Mouse (Mus musculus) neural tube, embryonic 15.5 days (tissue): Measurements from ENCODE around the gene Scrg1. TPM values are rescaled to one million over a fixed set of nuclear protein-coding genes. Genes with fewer than 3 reads are reported as not detected.

Experiments used
- ATAC-seq: fragments of 200-750 bp; cut with Nextera tagmentation; 2 replicates; pipeline ENCODE4 v1.8.0; 2017; ENCODE audit warnings: mild to moderate bottlenecking, moderate TSS enrichment, moderate library complexity; ENCODE audit not compliant: low FRiP score
- H3K27ac ChIP-seq: fragments of 300-500 bp; sonication (generic); replicated peaks from 2 replicates; pipeline ENCODE4 v1.5.1; 2015; ENCODE audit warnings: mild to moderate bottlenecking, inconsistent platforms
- H3K27me3 ChIP-seq: fragments of 300-500 bp; sonication (generic); replicated peaks from 2 replicates; pipeline ENCODE4 v1.6.1; 2015; ENCODE audit warnings: inconsistent platforms
- H3K36me3 ChIP-seq: fragments of 300-500 bp; sonication (generic); 2 replicates; pipeline ENCODE4 v1.6.1; 2015; ENCODE audit warnings: inconsistent platforms
- H3K4me1 ChIP-seq: fragments of 300-500 bp; sonication (generic); 2 replicates; pipeline ENCODE4 v1.6.1; 2015; ENCODE audit warnings: inconsistent platforms
- H3K4me2 ChIP-seq: fragments of 300-500 bp; sonication (generic); 2 replicates; pipeline ENCODE4 v1.6.1; 2015; ENCODE audit warnings: inconsistent platforms, mild to moderate bottlenecking, moderate library complexity
- H3K4me3 ChIP-seq: fragments of 300-500 bp; sonication (generic); replicated peaks from 2 replicates; pipeline ENCODE4 v1.5.1; 2015; ENCODE audit warnings: mild to moderate bottlenecking, inconsistent platforms
- H3K9ac ChIP-seq: fragments of 300-500 bp; sonication (generic); replicated peaks from 2 replicates; pipeline ENCODE4 v1.6.1; 2015; ENCODE audit warnings: mild to moderate bottlenecking, inconsistent platforms
- H3K9me3 ChIP-seq: fragments of 300-500 bp; sonication (generic); replicated peaks from 2 replicates; pipeline ENCODE4 v1.6.1; 2016; ENCODE audit warnings: inconsistent platforms
- WGBS: fragments of 180-500 bp; shearing (Covaris S2); methylation state at CpG from one replicate; pipeline ENCODE4 v1.1.7; 2015; ENCODE audit warnings: mixed read lengths; 5-methylcytosine and 5-hydroxymethylcytosine counted together
- polyA plus RNA-seq: library from polyadenylated mRNA; unstranded; fragments of >200 nt; fragmentation: Nextera tagmentation; extraction: Ambion mirVana; gene quantifications from 2 replicates; pipeline ENCODE4 v1.2.1, GENCODE M21; 2015

Gene Scrg1
- polyA plus RNA-seq = 12.5 and 13.0 TPM in 2 replicates

DNA sequence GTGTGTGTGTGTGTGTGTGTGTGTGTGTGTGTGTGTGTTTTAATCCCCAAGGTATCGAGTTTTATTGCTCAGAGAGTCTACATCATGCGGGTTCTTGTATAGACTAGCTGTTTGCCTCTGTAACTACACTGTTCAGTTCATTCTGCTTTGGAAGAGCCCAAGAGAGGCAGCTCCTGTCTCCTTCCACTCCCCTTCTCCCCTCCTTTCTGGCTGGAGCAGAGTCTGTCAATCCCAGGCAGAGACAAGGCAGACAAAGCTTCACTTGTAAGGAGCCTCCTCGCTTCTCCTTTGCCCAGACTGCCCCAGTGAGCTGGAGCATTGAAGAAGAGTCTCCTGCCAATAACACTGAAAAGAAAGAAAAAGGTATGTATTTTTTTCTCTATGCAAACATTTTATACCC is at the start of gene Scrg1:
Gene Scrg1 (plus strand): TSS at position 159 of the 400 bp plus-strand sequence.
- Histone ChIP-seq H3K9ac (no peak within 1 kb of the TSS), H3K4me1 (no peaks in the 10 kb centered on the region), H3K4me2 (peak within 1 kb of the TSS; percentile 15; the same call in 1 of the 2 replicates), H3K27ac (no peak within 1 kb of the TSS), H3K36me3 (no peaks in the 10 kb centered on the region), H3K27me3 (no peaks in the 10 kb centered on the region), H3K9me3 (no peaks in the 10 kb centered on the region), H3K4me3 (no peak within 1 kb of the TSS)
- ATAC-seq = peak; percentile 68; the same call in 1 of the 2 replicates
- 81% methylated on average over 3 of the region's 3 CpGs for whole genome bisulfite sequencing

DNA sequence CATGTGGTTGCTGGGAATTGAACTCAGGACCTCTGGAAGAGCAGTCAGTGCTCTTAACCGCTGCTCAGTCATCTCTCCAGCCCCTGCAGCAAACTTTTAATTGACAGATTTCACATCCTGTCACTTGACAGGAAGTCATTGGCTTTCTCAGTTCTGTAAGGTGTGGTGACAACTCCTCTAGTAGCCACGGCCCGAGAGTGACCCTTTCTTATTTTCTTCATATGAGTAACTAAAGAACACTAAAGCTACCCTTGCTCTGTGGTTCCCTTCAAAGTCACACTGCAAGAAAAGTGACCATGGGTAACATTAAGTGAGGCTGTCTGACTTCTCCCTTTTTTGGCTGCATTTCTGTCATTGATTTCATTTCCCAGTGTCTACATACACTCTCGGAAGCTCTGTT is 49.4 kb upstream of the Scrg1 start:
- Histone ChIP-seq H3K27me3 (peaks cover 11% of the 10 kb centered on the region; the same call in 1 of the 2 replicates), H3K9ac (no peak overlapping the region), H3K27ac (no peak overlapping the region), H3K4me1 (peaks cover 11% of the 10 kb centered on the region), H3K4me2 (no peak overlapping the region), H3K4me3 (no peak overlapping the region), H3K36me3 (no peaks in the 10 kb centered on the region), H3K9me3 (no peaks in the 10 kb centered on the region)
- WGBS = 88% methylated on average over 4 of the region's 4 CpGs
- no peak for ATAC-seq

DNA sequence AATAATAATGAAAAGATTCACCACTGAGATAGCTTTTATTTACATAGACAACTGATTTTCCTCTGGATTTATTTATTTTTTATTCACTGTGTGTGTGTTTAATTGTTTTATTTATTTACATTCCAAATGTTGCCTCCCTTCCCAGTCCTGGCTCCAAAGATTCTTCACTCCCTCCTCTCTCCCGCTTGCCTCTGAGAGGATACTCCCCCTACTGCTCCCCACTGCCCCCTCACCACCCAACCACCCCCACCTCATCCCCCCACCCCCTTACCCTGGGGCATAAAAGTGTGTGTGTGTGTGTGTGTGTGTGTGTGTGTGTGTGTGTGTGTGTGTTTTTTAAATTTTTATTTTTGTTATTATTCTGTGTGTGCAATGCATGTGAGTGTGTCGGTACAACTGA is 46.4 kb upstream of the Scrg1 start:
- no peak overlapping the region for H3K4me3 ChIP-seq
- WGBS = 58% methylated on average over 2 of the region's 2 CpGs
- no peak overlapping the region for H3K27ac ChIP-seq
- no peaks in the 10 kb centered on the region for H3K9me3 ChIP-seq
- no peak overlapping the region for H3K4me2 ChIP-seq
- H3K4me1 ChIP-seq = peaks cover 11% of the 10 kb centered on the region
- H3K36me3 ChIP-seq = no peaks in the 10 kb centered on the region
- no peak for ATAC-seq
- H3K9ac ChIP-seq = no peak overlapping the region
- H3K27me3 ChIP-seq = peaks cover 15% of the 10 kb centered on the region; the same call in 1 of the 2 replicates

DNA sequence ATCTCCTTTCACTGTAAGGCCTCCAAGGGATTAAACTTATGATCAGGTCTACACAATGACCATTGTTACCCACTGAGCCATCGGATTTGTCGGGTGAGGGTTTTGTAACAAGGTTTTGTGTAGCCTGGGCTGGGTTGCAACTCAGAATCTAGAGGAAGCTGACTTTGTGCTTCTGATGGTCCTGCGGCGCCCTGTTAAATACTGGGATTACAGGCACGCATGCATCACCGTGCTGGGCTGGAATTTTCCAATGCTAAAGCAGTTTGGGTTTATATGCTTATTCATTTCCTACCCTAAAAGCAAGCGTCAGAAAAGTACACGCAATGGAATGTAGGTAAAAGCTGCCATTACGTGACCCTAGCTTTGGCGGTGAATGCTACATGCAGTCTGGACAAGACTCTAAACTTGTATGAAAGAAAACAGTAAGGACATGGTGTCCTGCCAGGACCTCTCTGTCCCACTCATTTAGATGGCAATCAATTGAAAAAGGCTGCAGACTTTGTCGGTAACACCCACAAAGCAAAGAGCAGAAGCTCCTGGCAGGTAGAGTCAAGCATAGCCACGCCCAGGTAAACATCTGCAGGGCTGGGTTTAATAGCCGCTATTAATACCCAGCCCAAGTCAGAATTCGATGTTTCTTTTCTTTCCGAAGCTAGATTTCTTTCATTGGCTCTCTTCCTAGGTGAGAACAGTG is 45.8 kb upstream of the Scrg1 start:
- peak overlapping the region; percentile 50 for H3K4me2 ChIP-seq
- ATAC-seq = no peak
- peaks cover 11% of the 10 kb centered on the region for H3K4me1 ChIP-seq
- H3K27me3 ChIP-seq = peaks cover 13% of the 10 kb centered on the region; the same call in 1 of the 2 replicates
- H3K4me3 ChIP-seq = peak overlapping the region; percentile 20
- no peaks in the 10 kb centered on the region for H3K9me3 ChIP-seq
- no peak overlapping the region for H3K27ac ChIP-seq
- no peak overlapping the region for H3K9ac ChIP-seq
- WGBS = 24% methylated on average over 15 of the region's 15 CpGs
- no peaks in the 10 kb centered on the region for H3K36me3 ChIP-seq

DNA sequence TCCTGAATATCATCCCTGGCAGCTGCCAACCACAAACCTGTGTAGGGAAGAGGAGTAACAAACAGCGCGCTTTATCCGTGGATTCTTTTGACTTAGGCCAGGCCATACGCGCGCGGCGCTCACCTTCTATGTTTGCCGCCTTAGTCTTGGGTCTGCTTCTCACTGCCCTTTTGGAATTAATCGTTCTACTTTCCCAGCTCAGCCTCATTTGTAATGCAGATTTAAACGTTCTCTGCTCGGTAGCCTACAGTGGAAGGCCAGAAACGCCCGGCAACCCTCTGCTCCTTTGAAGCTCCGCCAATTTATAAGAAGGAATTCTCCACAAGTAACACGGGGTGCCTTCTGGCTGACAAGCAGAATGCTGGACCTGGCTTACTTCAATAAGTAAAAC is 45.3 kb upstream of the Scrg1 start:
- Histone ChIP-seq H3K27ac (no peak overlapping the region), H3K9me3 (no peaks in the 10 kb centered on the region), H3K27me3 (peaks cover 13% of the 10 kb centered on the region; the same call in 1 of the 2 replicates), H3K4me3 (peak overlapping the region; percentile 20), H3K4me1 (peaks cover 11% of the 10 kb centered on the region), H3K9ac (no peak overlapping the region), H3K4me2 (peak overlapping the region; percentile 50), H3K36me3 (no peaks in the 10 kb centered on the region)
- peak; percentile 65; the same call in 1 of the 2 replicates for ATAC-seq
- WGBS = 6% methylated on average over 16 of the region's 16 CpGs

DNA sequence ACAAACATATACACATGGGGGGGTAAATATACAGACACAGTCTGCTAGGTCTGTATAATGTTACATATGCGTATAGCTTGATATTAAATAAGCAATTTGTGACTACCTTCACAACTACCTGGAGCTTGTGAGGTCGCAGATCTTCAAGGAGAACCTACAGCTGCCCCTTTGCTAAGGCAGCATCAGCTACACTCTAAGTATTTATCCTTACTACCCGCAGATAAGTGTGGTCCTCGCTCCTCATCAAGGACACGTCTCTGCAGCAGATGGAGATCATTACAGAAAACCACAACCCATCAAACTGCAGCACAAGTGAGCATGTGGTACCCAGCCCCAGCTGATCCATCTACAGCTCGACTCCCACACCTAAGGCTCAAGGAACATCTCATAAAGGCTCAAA is 44.4 kb upstream of the Scrg1 start:
- Histone ChIP-seq H3K9me3 (no peaks in the 10 kb centered on the region), H3K4me1 (peaks cover 11% of the 10 kb centered on the region), H3K4me3 (no peak overlapping the region), H3K4me2 (no peak overlapping the region), H3K27ac (no peak overlapping the region), H3K36me3 (no peaks in the 10 kb centered on the region), H3K27me3 (peaks cover 13% of the 10 kb centered on the region; the same call in 1 of the 2 replicates), H3K9ac (no peak overlapping the region)
- 85% methylated on average over 6 of the region's 6 CpGs for WGBS
- no peak for ATAC-seq

DNA sequence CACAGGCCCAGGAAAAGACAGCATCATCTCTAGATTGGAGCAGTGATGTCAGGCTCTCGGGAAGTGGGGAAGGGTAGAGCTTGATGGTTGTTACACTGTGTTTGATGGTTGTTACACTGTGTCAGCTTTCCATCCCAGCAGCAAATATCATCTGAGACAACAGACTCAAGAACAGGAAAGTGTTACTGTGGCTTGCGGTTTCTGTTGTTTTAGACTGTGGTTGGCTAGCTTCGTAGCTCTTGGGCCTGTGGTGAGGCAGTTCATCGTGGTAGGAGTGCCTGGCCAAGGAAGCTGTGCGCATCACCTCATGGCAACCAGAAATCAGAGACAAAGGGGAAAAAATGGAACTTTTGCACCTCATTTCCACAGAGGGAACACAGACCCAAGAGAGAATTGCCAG is 38.9 kb upstream of the Scrg1 start:
- WGBS = 93% methylated on average over 5 of the region's 5 CpGs
- no peaks in the 10 kb centered on the region for H3K9me3 ChIP-seq
- H3K9ac ChIP-seq = no peak overlapping the region
- peaks cover 2% of the 10 kb centered on the region; the same call in 1 of the 2 replicates for H3K27me3 ChIP-seq
- no peaks in the 10 kb centered on the region for H3K36me3 ChIP-seq
- no peak overlapping the region for H3K4me2 ChIP-seq
- no peak for ATAC-seq
- H3K4me3 ChIP-seq = no peak overlapping the region
- H3K27ac ChIP-seq = no peak overlapping the region
- H3K4me1 ChIP-seq = no peaks in the 10 kb centered on the region

DNA sequence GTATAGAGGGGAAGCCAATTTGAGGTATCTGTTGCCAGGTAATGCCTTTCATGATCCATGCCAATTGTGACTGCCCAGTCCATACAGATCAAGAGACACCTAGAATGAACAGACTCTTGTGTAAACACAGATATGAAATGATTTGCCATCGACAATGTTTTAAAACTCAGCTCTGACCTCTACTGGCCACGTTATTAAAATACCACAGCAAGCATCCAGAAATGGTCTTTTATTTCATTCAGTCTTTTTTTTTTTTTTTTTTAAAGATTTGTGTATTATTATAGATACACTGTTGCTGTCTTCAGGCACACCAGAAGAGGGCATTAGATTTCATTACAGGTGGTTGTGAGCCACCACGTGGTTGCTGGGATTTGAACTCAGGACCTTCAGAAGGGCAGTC is 29.6 kb upstream of the Scrg1 start:
- H3K9me3 ChIP-seq = no peaks in the 10 kb centered on the region
- H3K4me1 ChIP-seq = peaks cover 6% of the 10 kb centered on the region; the same call in 1 of the 2 replicates
- no peak overlapping the region for H3K27ac ChIP-seq
- H3K36me3 ChIP-seq = no peaks in the 10 kb centered on the region
- WGBS = 18% methylated on average over 3 of the region's 3 CpGs
- no peak overlapping the region for H3K9ac ChIP-seq
- H3K4me2 ChIP-seq = no peak overlapping the region
- 0 out of 2 replicates have a peak, but pooled peaks cover 3% of the 10 kb centered on the region for H3K27me3 ChIP-seq
- ATAC-seq = no peak
- H3K4me3 ChIP-seq = no peak overlapping the region

DNA sequence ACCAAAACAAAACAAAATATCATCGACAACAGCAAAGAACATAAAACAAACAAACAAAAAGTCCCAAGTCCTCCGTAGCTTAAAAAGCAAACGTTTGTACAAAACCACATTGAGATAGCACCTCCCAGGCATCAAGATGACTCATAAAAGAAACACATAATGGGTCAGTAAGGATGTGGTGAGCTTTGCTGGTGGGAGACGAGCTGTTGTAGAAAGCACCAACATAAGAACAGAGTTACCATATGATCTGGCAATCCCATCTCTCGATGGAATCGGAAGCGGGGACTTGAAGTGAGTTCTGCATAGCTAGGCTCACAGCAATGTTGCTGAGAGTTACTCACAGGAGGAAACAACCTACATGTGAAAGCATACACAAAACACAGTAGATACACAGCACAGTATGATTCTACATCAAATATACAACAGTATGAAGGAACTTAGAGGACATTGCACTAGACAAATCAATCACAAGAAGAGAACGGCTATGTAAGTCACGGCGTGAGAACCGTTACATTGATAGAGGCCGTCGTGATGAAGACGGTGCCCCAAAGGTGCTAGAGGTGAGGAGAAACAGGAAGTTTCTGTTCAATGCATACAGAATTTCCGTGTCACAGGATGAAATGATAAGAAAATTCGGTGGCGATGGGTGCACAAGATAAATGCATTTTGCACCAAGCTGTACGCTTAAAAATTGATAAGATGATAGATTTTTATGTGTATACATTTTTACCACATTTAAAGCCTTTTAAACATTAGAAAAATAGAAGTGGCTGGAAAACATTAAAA is 27.9 kb upstream of the Scrg1 start:
- no peak for ATAC-seq
- 78% methylated on average over 18 of the region's 18 CpGs for WGBS
- H3K4me2 ChIP-seq = no peak overlapping the region
- no peaks in the 10 kb centered on the region for H3K9me3 ChIP-seq
- H3K36me3 ChIP-seq = no peaks in the 10 kb centered on the region
- no peak overlapping the region for H3K27ac ChIP-seq
- H3K27me3 ChIP-seq = 0 out of 2 replicates have a peak, but pooled peaks cover 3% of the 10 kb centered on the region
- H3K4me3 ChIP-seq = no peak overlapping the region
- peaks cover 6% of the 10 kb centered on the region; the same call in 1 of the 2 replicates for H3K4me1 ChIP-seq
- no peak overlapping the region for H3K9ac ChIP-seq

DNA sequence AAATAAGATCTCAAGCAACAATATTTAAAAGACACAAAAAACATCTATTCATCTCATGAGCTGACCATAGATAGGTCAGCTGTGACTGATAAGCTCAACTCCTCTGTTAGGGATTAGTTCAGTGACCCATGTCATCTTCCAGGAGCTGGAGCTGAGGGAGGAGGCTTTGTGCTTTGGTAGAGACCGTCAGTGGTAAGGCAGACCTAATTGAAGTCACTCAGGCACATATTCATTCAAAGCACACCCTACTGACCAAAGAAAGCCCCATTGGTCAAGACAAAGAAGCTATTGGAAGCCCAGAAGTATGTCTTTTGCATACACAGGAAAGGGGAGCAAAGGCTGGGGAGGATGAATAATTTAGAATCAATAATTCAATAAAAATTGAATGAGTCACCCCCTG is 27.2 kb upstream of the Scrg1 start:
- peaks cover 6% of the 10 kb centered on the region; the same call in 1 of the 2 replicates for H3K4me1 ChIP-seq
- H3K27me3 ChIP-seq = 0 out of 2 replicates have a peak, but pooled peaks cover 3% of the 10 kb centered on the region
- H3K9me3 ChIP-seq = no peaks in the 10 kb centered on the region
- ATAC-seq = no peak
- H3K36me3 ChIP-seq = no peaks in the 10 kb centered on the region
- H3K27ac ChIP-seq = no peak overlapping the region
- peak overlapping the region; percentile 36; the same call in 1 of the 2 replicates for H3K4me2 ChIP-seq
- H3K9ac ChIP-seq = no peak overlapping the region
- WGBS = 3% methylated on average over 1 of the region's 1 CpGs
- H3K4me3 ChIP-seq = no peak overlapping the region

DNA sequence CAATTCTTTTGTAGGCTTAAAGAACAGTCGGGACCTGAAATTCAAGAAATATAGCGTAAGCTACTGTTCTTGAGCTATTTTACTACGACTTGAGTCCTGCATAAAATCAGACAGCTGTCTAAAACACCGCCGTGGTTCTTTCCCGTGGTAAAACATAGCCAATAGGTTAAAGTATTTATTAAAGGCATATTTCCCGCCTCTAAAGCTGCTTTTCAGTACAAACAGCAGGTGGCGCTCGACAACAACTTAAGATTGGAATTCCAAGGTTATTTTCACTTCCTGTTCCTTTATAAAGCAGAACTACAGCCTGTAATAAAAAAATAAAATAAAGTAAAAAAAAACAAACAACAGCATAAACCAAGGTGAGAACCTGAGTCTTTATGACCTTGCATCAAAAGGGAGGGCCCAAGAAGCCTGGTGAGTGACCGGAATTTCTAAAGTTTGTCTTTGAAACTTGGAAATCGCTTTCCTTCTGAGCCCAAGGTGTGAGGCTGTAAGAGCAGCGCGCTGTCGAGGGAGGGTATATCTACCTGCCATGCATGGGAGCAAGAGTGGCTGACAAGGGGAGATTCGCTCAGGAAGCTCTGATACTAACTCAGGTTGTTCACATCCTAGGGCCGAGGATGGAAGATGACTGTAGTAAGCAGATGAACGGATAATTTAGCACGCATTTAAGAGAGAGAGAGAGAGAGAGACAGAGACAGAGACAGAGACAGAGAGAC is 26.4 kb upstream of the Scrg1 start:
- no peaks in the 10 kb centered on the region for H3K36me3 ChIP-seq
- peak overlapping the region; percentile 36 for H3K4me2 ChIP-seq
- no peak overlapping the region for H3K9ac ChIP-seq
- no peaks in the 10 kb centered on the region for H3K9me3 ChIP-seq
- no peak overlapping the region for H3K27ac ChIP-seq
- 0 out of 2 replicates have a peak, but pooled peaks cover 3% of the 10 kb centered on the region for H3K27me3 ChIP-seq
- H3K4me1 ChIP-seq = peaks cover 6% of the 10 kb centered on the region; the same call in 1 of the 2 replicates
- WGBS = 36% methylated on average over 18 of the region's 18 CpGs
- no peak overlapping the region for H3K4me3 ChIP-seq
- ATAC-seq = peak; percentile 75; the same call in 1 of the 2 replicates
